Mouse (Mus musculus) limb, embryonic 15.5 days (tissue): ENCODE results near the gene Socs2. TPM values are rescaled to one million over a fixed set of nuclear protein-coding genes. Genes with fewer than 3 reads are reported as not detected.

ENCODE experiments used
- ATAC-seq: fragments of 200-750 bp; cut with Nextera tagmentation; 2 replicates; pipeline ENCODE4 v1.8.0; 2017; ENCODE audit warnings: low read depth, moderate TSS enrichment; ENCODE audit not compliant: insufficient number of reproducible peaks, low FRiP score, low TSS enrichment
- H3K27ac ChIP-seq: fragments of 300-500 bp; sonication (generic); 2 replicates; pipeline ENCODE4 v1.5.1; 2015; ENCODE audit warnings: moderate library complexity, mild to moderate bottlenecking, inconsistent platforms
- H3K27me3 ChIP-seq: fragments of 300-500 bp; sonication (generic); 2 replicates; pipeline ENCODE4 v1.6.1; 2015; ENCODE audit warnings: inconsistent platforms
- H3K36me3 ChIP-seq: fragments of 300-500 bp; sonication (generic); 2 replicates; pipeline ENCODE4 v1.6.1; 2015; ENCODE audit warnings: inconsistent platforms
- H3K4me1 ChIP-seq: fragments of 300-500 bp; sonication (generic); 2 replicates; pipeline ENCODE4 v1.6.1; 2015; ENCODE audit warnings: inconsistent platforms
- H3K4me2 ChIP-seq: fragments of 300-500 bp; sonication (generic); 2 replicates; pipeline ENCODE4 v1.6.1; 2015; ENCODE audit warnings: mild to moderate bottlenecking, inconsistent platforms
- H3K4me3 ChIP-seq: fragments of 300-500 bp; sonication (generic); 2 replicates; pipeline ENCODE4 v1.5.1; 2015; ENCODE audit warnings: mild to moderate bottlenecking, inconsistent platforms
- H3K9ac ChIP-seq: fragments of 300-500 bp; sonication (generic); 2 replicates; pipeline ENCODE4 v1.6.1; 2015; ENCODE audit warnings: inconsistent platforms
- H3K9me3 ChIP-seq: fragments of 300-500 bp; sonication (generic); 2 replicates; pipeline ENCODE4 v1.6.1; 2016; ENCODE audit warnings: inconsistent platforms
- WGBS: fragments of 180-500 bp; shearing (Covaris S2); methylation state at CpG from one replicate; pipeline ENCODE4 v1.1.7; 2015; 5-methylcytosine and 5-hydroxymethylcytosine counted together
- polyA plus RNA-seq: library from polyadenylated mRNA; unstranded; fragments of >200 nt; fragmentation: Nextera tagmentation; extraction: Ambion mirVana; gene quantifications from 2 replicates; pipeline ENCODE4 v1.2.1, GENCODE M21; 2015

Socs2 gene
- polyA plus RNA-seq = 42.3 and 49.6 TPM in 2 replicates

- H3K27ac ChIP-seq = peak within 1 kb of the TSS; percentile 88
- peak; percentile 84 for ATAC-seq
- H3K27me3 ChIP-seq = peaks cover 15% of the 10 kb centered on the region
- H3K4me1 ChIP-seq = peaks cover 30% of the 10 kb centered on the region
- H3K4me2 ChIP-seq = peak within 1 kb of the TSS; percentile 98
- H3K9ac ChIP-seq = peak within 1 kb of the TSS; percentile 51
- peak within 1 kb of the TSS; percentile 69 for H3K4me3 ChIP-seq
- under 1% methylated on average over 60 of the region's 66 CpGs for WGBS
- H3K9me3 ChIP-seq = no peaks in the 10 kb centered on the region
- H3K36me3 ChIP-seq = no peaks in the 10 kb centered on the region
Measured at GRCm38 (mm10) chr10:95416685-95417495, at the start of gene Socs2. Gene Socs2 (minus strand): TSS chr10:95417180.

- H3K27me3 ChIP-seq = no peaks in the 10 kb centered on the region
- no peak overlapping the region for H3K4me2 ChIP-seq
- H3K9me3 ChIP-seq = no peaks in the 10 kb centered on the region
- H3K27ac ChIP-seq = no peak overlapping the region
- no peaks in the 10 kb centered on the region for H3K36me3 ChIP-seq
- H3K9ac ChIP-seq = no peak overlapping the region
- H3K4me3 ChIP-seq = no peak overlapping the region
- H3K4me1 ChIP-seq = no peaks in the 10 kb centered on the region
- no peak for ATAC-seq
- 41% methylated on average over 4 of the region's 4 CpGs for WGBS
Measured at GRCm38 (mm10) chr10:95465485-95465896, 48.5 kb upstream of the Socs2 start.

GRCm38 (mm10) chr10:95464527-95464926 is 47.5 kb upstream of the Socs2 start:
- Histone ChIP-seq H3K27ac (no peak overlapping the region), H3K27me3 (no peaks in the 10 kb centered on the region), H3K36me3 (no peaks in the 10 kb centered on the region), H3K4me2 (no peak overlapping the region), H3K4me1 (no peaks in the 10 kb centered on the region), H3K4me3 (no peak overlapping the region), H3K9me3 (no peaks in the 10 kb centered on the region), H3K9ac (no peak overlapping the region)
- ATAC-seq = no peak
- 54% methylated on average over 6 of the region's 6 CpGs for WGBS

- ATAC-seq = no peak
Measured at GRCm38 (mm10) chr10:95462231-95462630, 45.3 kb upstream of the Socs2 start.

GRCm38 (mm10) chr10:95461053-95461553 is 44.1 kb upstream of the Socs2 start:
- Histone ChIP-seq H3K4me3 (no peak overlapping the region), H3K36me3 (no peaks in the 10 kb centered on the region), H3K27me3 (no peaks in the 10 kb centered on the region), H3K9ac (no peak overlapping the region), H3K9me3 (no peaks in the 10 kb centered on the region), H3K4me1 (no peaks in the 10 kb centered on the region), H3K27ac (no peak overlapping the region), H3K4me2 (no peak overlapping the region)
- no peak for ATAC-seq
- WGBS = 72% methylated on average over 4 of the region's 4 CpGs

More at GRCm38 (mm10) chr10:95462231-95462630, 45.3 kb upstream of the Socs2 start:
- WGBS = 76% methylated on average over 1 of the region's 1 CpGs
- Histone ChIP-seq H3K27me3 (no peaks in the 10 kb centered on the region), H3K27ac (no peak overlapping the region), H3K36me3 (no peaks in the 10 kb centered on the region), H3K9me3 (no peaks in the 10 kb centered on the region), H3K4me1 (no peaks in the 10 kb centered on the region), H3K4me3 (no peak overlapping the region), H3K4me2 (no peak overlapping the region), H3K9ac (no peak overlapping the region)

GRCm38 (mm10) chr10:95458050-95458806 is 41.2 kb upstream of the Socs2 start:
- ATAC-seq = no peak
- 82% methylated on average over 9 of the region's 9 CpGs for WGBS
- Histone ChIP-seq H3K4me3 (no peak overlapping the region), H3K27ac (no peak overlapping the region), H3K27me3 (no peaks in the 10 kb centered on the region), H3K4me2 (no peak overlapping the region), H3K9me3 (no peaks in the 10 kb centered on the region), H3K9ac (no peak overlapping the region), H3K4me1 (no peaks in the 10 kb centered on the region), H3K36me3 (no peaks in the 10 kb centered on the region)

GRCm38 (mm10) chr10:95457367-95458049 is 40.5 kb upstream of the Socs2 start:
- Histone ChIP-seq H3K4me3 (no peak overlapping the region), H3K4me1 (no peaks in the 10 kb centered on the region), H3K4me2 (no peak overlapping the region), H3K36me3 (no peaks in the 10 kb centered on the region), H3K27me3 (no peaks in the 10 kb centered on the region), H3K9me3 (no peaks in the 10 kb centered on the region), H3K27ac (no peak overlapping the region), H3K9ac (no peak overlapping the region)
- ATAC-seq = no peak
- 84% methylated on average over 8 of the region's 8 CpGs for WGBS

- no peak overlapping the region for H3K27ac ChIP-seq
- H3K9me3 ChIP-seq = no peaks in the 10 kb centered on the region
- ATAC-seq = no peak
- no peak overlapping the region for H3K4me3 ChIP-seq
- no peak overlapping the region for H3K4me2 ChIP-seq
- no peaks in the 10 kb centered on the region for H3K36me3 ChIP-seq
- 53% methylated on average over 2 of the region's 2 CpGs for WGBS
- H3K27me3 ChIP-seq = no peaks in the 10 kb centered on the region
- H3K4me1 ChIP-seq = no peaks in the 10 kb centered on the region
- H3K9ac ChIP-seq = no peak overlapping the region
Measured at GRCm38 (mm10) chr10:95456103-95456502, 39.1 kb upstream of the Socs2 start.

- 84% methylated on average over 5 of the region's 5 CpGs for WGBS
- no peak for ATAC-seq
Measured at GRCm38 (mm10) chr10:95453282-95453681, 36.3 kb upstream of the Socs2 start.

GRCm38 (mm10) chr10:95449033-95449432 is 32.1 kb upstream of the Socs2 start:
- Histone ChIP-seq H3K4me2 (no peak overlapping the region), H3K36me3 (no peaks in the 10 kb centered on the region), H3K4me3 (no peak overlapping the region), H3K27ac (no peak overlapping the region), H3K9ac (no peak overlapping the region), H3K27me3 (no peaks in the 10 kb centered on the region), H3K4me1 (no peaks in the 10 kb centered on the region), H3K9me3 (no peaks in the 10 kb centered on the region)
- no peak for ATAC-seq
- WGBS = 87% methylated on average over 6 of the region's 6 CpGs

More at GRCm38 (mm10) chr10:95453282-95453681, 36.3 kb upstream of the Socs2 start:
- H3K27ac ChIP-seq = no peak overlapping the region
- H3K27me3 ChIP-seq = no peaks in the 10 kb centered on the region
- H3K9me3 ChIP-seq = no peaks in the 10 kb centered on the region
- H3K4me2 ChIP-seq = no peak overlapping the region
- no peak overlapping the region for H3K4me3 ChIP-seq
- H3K36me3 ChIP-seq = no peaks in the 10 kb centered on the region
- no peak overlapping the region for H3K9ac ChIP-seq
- H3K4me1 ChIP-seq = no peaks in the 10 kb centered on the region

- 92% methylated on average over 16 of the region's 16 CpGs for WGBS
- Histone ChIP-seq H3K4me2 (no peak overlapping the region), H3K27ac (no peak overlapping the region), H3K4me1 (no peaks in the 10 kb centered on the region), H3K9ac (no peak overlapping the region), H3K4me3 (no peak overlapping the region), H3K36me3 (no peaks in the 10 kb centered on the region), H3K9me3 (no peaks in the 10 kb centered on the region), H3K27me3 (no peaks in the 10 kb centered on the region)
- ATAC-seq = no peak
Measured at GRCm38 (mm10) chr10:95447954-95448353, 31.0 kb upstream of the Socs2 start.
